Mouse (Mus musculus) frontal cortex, postnatal 25 days (tissue): ENCODE measurements at regions not wholly inside any gene's neighbourhood (a gene's known extent, or its start where the extent isn't known, plus 50 kb on each side); places are given as distances from the start of the nearest gene placed in this dataset.
"Not testable (repeated sequence)": the region's sequence is repeated elsewhere in the genome, so short reads cannot be mapped to it uniquely, and the experiment has no call there.

Source experiments
- DNase-seq, 2 experiments: peaks; one replicate each; pipeline ENCODE4 v3.0.0; 2022; ENCODE audit warnings: low spot score in 2 of 2

- DNase-seq: no peak
Measured at GRCm38 (mm10) chr13:26457487-26458253, 312.3 kb downstream of the Hdgfl1 start.

GRCm38 (mm10) chr13:26426639-26427038, 343.3 kb downstream of the Hdgfl1 start:
- no peak for DNase-seq

DNA sequence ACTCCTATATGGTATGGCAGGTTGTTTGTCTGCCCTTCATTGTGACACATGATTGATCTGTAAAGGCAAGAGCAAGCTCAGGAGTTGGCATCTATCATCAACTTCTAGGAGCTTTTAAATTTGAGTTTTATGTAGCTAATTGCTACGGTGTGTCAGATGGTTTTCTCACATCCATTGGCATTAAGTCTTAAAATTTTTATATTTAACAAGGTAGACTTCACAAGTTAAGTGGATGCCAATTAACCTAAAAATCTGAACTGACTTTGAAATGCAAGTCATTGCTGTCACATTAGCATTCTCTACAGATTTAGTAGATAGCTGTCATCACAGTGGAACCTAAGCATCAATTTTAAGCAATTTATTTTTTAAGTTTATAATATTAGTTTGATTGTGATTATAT, 345.5 kb downstream of the Hdgfl1 start:
- no peak for DNase-seq

- DNase-seq: no peak
Measured at GRCm38 (mm10) chr13:26405757-26406156, 364.2 kb downstream of the Hdgfl1 start.

DNA sequence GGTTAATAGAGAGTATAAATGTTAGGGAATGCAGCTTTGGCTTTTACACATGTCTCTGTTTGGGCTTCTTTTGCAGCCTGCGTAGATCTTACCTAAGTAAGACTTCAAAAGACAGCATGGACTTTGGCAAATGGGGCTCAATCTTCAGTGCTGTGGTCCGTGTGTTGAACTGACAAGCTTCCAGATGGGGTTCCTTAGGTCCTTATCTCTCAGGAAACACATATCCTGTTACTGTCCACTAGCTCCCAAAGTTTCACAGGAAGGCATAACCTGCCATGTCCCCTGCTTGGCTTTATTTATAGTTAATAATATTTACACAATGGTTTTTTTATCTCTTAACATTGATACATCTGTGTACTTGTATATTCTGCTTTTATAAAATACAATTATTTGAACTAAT, 365.3 kb downstream of the Hdgfl1 start:
- no peak for DNase-seq

GRCm38 (mm10) chr13:26387861-26388621, 381.9 kb downstream of the Hdgfl1 start:
- no peak for DNase-seq

- no peak for DNase-seq
Measured at GRCm38 (mm10) chr13:26382631-26383030, 387.3 kb downstream of the Hdgfl1 start.

- no peak for DNase-seq
Measured at GRCm38 (mm10) chr13:26382154-26382553, 387.8 kb downstream of the Hdgfl1 start.

DNA sequence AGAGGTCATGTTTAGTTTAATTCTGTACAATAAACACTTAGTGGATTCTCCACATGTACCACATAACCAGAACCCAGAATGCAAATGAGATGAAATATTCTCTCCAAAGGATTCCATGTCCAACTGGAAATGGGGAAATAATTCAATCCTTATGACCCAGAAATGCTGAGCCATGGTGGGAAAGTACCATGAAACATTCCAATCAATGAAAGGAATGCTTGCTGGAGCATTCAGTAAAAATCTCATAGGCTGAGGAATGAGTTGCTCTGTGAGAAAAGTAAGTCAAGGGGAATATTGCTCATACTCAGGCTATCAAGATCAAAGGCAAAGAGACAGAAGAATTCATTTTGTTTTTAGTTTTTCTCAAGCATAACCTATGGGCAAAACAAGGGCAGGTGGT, 394.4 kb downstream of the Hdgfl1 start:
- no peak for DNase-seq

- not testable (repeated sequence) for DNase-seq
Measured at GRCm38 (mm10) chr13:26365911-26366310, 404.1 kb downstream of the Hdgfl1 start.

DNA sequence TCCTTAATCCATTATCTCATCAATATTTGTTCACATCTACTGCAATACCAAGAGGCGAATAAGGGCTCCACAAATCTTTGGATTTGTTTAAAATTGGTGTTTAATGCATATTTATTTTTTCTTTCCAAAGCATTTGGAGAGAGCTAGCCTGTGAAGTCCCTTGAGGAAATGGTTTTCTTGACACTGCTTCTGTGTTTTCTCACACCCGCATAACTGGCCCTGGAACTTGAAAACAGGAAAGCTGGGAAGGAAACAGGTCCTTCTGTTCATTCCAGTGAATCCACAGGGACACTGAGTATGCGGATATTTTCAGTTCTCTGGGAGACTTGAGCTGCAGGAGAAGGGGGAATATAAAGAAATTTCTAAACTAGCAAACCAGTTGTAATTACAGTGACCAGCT, 413.6 kb downstream of the Hdgfl1 start:
- no peak for DNase-seq

DNA sequence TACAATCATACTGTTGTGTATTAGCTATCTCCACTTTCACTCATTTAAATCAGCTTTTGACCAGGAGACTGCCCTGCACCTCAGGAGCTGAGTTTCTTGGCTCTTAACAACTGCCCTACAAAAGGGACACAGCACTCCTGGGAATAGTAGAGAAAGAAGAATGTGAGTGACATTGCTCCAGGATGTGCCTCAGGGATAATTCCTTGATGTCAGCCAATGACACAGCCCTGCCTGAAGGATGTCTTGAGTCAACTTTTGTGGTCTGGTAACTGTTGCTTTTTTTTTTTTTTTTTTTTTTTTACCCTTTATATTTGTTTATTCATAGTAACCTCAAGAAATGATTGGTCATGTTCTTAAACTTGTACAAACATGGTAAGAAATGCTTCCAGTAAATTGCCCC, 415.5 kb downstream of the Hdgfl1 start:
- no peak for DNase-seq

GRCm38 (mm10) chr13:26350510-26350909, 419.5 kb downstream of the Hdgfl1 start:
- DNase-seq: no peak

DNA sequence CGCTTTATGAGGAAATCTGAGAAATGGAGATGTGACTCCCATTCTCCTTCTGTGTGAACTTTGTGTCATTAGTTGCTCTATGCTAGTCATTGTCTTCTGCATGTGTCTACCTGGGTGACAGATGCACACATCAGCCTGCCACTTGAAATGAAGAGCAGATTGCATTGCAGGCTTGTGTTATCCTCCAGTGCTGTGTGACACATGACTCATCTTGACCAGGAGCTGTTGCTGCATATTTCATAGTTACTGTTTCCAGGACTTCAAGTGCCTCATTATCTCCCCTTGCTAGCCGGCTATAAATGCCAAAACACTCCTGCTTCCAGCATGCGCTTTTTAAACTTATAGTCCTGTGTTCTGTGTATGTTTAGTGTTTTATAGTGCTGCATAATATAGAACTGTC, 431.2 kb downstream of the Hdgfl1 start:
- DNase-seq: no peak

DNA sequence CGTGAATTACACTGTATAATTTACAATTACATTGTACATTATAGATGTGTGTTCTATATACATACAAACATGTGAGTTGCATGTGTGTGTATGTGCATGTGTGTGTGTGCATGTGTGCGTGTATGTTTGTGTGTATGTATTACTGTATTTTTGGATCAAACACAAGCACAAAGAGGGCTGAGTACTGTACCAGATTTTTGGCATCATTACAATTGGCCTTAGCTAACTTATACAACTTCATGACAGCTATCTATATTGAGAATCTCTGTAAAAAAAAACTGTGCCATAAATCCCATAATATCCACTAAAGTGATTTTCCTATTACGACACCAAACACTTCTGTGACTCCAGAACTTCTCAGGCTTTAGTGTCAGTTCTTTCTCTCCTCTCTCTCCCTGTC, 444.9 kb downstream of the Hdgfl1 start:
- DNase-seq: no peak

- DNase-seq: no peak
Measured at GRCm38 (mm10) chr13:26324633-26325032, 445.3 kb downstream of the Hdgfl1 start.

DNA sequence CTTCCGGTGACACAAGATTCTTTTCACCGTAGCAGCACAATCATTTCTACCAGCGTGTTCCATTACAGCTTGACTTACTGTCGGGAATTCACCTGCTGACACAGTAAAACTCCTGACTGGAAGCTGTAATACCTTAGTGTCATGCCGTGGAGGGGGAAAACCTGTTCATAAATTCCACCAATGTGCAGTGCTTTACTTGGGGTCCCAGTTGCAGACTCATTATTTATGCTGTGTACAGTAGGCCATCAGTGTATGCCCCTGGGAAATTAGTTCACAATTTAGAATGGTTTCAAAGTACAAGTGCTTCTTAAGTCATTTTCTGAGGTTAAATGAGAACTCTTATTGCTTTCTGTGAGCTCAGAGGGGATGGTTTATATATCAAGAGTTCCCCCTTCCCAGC, 451.4 kb downstream of the Hdgfl1 start:
- DNase-seq: no peak

DNA sequence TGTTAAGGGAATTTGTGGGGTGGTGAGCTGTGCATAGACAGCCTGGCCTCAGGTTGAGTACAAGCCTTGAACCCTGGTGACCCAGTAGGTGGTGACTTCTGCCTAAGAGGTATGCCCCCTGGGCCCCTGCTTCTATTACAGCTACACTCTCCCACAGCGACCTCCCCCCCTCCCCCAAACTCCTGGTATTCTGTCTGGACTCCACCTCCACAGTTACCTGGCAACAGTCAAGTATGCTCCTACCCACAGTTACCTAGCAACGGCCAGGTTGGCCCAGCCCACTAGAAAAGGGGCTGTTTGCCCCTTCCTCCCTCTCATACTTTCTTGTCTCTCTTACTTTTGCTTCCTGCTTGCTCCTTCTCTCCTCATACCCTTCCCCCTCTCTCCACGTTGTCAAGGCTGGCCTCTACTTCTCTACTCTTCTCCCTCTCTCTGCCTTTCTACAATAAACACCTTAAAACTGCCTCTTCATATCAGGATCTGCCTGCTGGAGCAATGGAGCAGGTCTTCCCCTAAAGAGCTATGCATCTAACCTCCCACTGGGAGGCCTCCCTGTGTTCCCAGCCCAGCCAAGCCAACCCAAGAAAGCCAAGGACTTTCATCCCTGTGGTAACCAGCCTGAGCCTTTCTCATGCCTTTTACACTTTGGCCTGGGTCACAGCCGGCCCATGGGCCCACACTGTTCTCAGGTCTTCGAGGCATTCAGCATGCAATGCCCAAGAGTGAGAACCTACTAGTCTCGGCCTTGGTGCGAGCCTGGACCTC, 457.5 kb downstream of the Hdgfl1 start:
- no peak for DNase-seq

GRCm38 (mm10) chr13:26284073-26284444, 485.9 kb downstream of the Hdgfl1 start:
- no peak for DNase-seq

DNA sequence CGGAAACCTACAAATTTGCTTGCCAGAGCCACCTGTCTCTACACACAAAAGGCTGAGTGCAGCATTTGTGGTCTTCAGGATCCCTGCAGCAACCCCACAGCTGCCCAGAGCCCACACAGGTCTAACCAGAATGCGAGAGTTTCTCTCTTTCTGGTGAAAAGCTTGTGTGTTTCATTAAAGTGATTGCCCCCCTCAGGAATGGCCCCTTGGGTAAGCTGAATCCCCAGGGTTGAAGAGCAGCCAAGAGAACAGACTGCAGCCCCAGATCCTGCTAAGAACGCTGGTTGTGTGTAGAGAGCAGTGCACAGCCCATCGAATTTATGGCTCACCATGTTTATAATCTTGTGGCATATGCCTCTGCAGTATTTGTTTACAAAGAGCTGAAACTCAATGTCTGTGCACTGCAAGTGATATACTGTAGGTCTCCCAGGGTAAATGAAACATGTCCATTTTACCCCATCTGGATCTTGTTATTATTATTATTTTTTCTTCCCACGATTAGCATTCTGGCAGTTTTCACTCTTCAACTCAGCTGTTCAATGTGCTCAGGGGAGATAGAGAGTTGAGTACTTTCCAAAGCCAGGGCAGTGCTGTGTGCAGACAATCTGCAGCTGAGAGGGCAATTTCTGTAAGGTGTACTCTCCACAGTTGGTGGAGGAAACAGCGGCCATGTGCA, 486.4 kb downstream of the Hdgfl1 start:
- DNase-seq: no peak

GRCm38 (mm10) chr13:26282291-26282690, 487.7 kb downstream of the Hdgfl1 start:
- DNase-seq: no peak

DNA sequence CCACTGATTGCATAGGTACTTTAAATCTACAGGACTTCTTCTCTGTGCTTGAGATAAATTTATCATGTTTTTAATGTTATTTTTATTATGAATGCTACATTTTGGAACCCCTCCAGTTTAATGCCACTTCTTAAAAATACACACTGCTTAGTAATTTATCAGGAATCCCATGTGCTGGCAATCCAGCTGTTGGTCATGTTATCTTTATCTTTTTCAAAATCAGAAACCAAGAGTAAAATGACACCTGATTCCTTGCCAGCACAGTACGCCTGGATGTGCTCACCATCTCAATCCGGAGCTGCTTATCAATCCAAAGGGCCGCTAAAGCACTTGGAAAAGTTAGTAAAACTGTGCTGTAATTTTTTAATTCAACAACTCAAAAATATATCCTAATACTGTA, 497.1 kb downstream of the Hdgfl1 start:
- no peak for DNase-seq
